Mouse (Mus musculus) forelimb bud, embryonic 11.5 days (tissue): ENCODE data around the gene Oaf.
A peak's percentile ranks its signal among the peaks of the same experiment; 100 is the strongest.

Experiments used
- DNase-seq: peaks from one replicate; pipeline ENCODE4 v3.0.0-alpha.2; 2012; ENCODE audit warnings: low read depth, low spot score

The Oaf gene

GRCm38 (mm10) chr9:43225481-43225880, 14.2 kb downstream of the Oaf start:
- DNase-seq: no peak

GRCm38 (mm10) chr9:43224771-43225355, 14.8 kb downstream of the Oaf start:
- DNase-seq: no peak

GRCm38 (mm10) chr9:43222429-43222715, 17.3 kb downstream of the Oaf start:
- peak; percentile 45 for DNase-seq

- peak; percentile 92 for DNase-seq
These were observed 17.9 kb downstream of the Oaf start for GRCm38 (mm10) chr9:43221643-43222428.

GRCm38 (mm10) chr9:43210771-43211450, 28.8 kb downstream of the Oaf start:
- peak; percentile 71 for DNase-seq

- DNase-seq: no peak
These were observed 29.5 kb downstream of the Oaf start, which contains the start of gene Pou2f3 for GRCm38 (mm10) chr9:43210190-43210682. Gene Pou2f3, minus strand, starts transcription at chr9:43210369.

- DNase-seq: no peak
These were observed 33.7 kb downstream of the Oaf start for GRCm38 (mm10) chr9:43206022-43206390.

- DNase-seq: no peak
These were observed 34.2 kb downstream of the Oaf start for GRCm38 (mm10) chr9:43205343-43206021.

- DNase-seq: no peak
These were observed 39.5 kb downstream of the Oaf start for GRCm38 (mm10) chr9:43200212-43200611.

- no peak for DNase-seq
These were observed 45.7 kb downstream of the Oaf start for GRCm38 (mm10) chr9:43194001-43194400.

- no peak for DNase-seq
These were observed 48.1 kb downstream of the Oaf start for GRCm38 (mm10) chr9:43191561-43191960.

GRCm38 (mm10) chr9:43189021-43189356, 50.7 kb downstream of the Oaf start:
- DNase-seq: no peak

GRCm38 (mm10) chr9:43188309-43189020, 51.2 kb downstream of the Oaf start:
- DNase-seq: no peak

GRCm38 (mm10) chr9:43179614-43180013, 60.1 kb downstream of the Oaf start:
- no peak for DNase-seq

GRCm38 (mm10) chr9:43178172-43178571, 61.5 kb downstream of the Oaf start:
- no peak for DNase-seq
